Mouse (Mus musculus): ENCODE data around the gene Prss38.
"Not testable (repeated sequence)": the region's sequence is repeated elsewhere in the genome, so short reads cannot be mapped to it uniquely, and the experiment has no call there.

The Prss38 gene

GRCm38 (mm10) chr11:59369848-59370247 is 5.6 kb downstream of the Prss38 start:
- in situ Hi-C loops (cut with MboI, MseI), result no loop called here

GRCm38 (mm10) chr11:59367955-59368354 is 7.5 kb downstream of the Prss38 start:
- in situ Hi-C loops (cut with MboI, MseI), result not testable (repeated sequence)

GRCm38 (mm10) chr11:59366633-59367032 is 8.8 kb downstream of the Prss38 start:
- in situ Hi-C loops (cut with MboI, MseI), result no loop called here

GRCm38 (mm10) chr11:59366031-59366430 is 9.4 kb downstream of the Prss38 start:
- in situ Hi-C loops (cut with MboI, MseI), result no loop called here

GRCm38 (mm10) chr11:59364417-59364816 is 11.0 kb downstream of the Prss38 start:
- in situ Hi-C loops (cut with MboI, MseI), result no loop called here

GRCm38 (mm10) chr11:59364007-59364406 is 11.4 kb downstream of the Prss38 start:
- in situ Hi-C loops (cut with MboI, MseI), result no loop called here

DNA sequence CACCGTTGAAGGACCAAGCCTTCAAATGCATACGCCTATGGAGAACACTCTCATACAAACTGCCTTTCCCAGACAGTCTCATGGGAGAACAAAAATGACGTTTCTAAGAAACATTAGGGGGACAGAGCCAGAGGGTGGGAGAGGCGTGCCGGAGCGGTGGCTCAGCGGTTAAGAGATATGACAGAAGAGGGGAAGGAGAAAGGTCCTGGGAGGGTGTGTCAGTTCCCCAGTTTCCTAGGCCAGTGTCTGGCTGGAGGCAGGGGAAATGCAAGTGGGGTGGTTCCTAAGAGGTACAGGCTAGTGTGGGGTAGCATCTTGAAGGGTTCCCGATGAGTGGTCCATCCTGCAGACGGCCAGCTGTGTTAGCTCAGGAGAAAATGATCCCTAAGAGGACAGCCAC is 14.2 kb downstream of the Prss38 start:
- in situ Hi-C loops (cut with MboI, MseI), result no loop called here

GRCm38 (mm10) chr11:59356874-59357289 is 18.6 kb downstream of the Prss38 start:
- in situ Hi-C loops (cut with MboI, MseI), result no loop called here

DNA sequence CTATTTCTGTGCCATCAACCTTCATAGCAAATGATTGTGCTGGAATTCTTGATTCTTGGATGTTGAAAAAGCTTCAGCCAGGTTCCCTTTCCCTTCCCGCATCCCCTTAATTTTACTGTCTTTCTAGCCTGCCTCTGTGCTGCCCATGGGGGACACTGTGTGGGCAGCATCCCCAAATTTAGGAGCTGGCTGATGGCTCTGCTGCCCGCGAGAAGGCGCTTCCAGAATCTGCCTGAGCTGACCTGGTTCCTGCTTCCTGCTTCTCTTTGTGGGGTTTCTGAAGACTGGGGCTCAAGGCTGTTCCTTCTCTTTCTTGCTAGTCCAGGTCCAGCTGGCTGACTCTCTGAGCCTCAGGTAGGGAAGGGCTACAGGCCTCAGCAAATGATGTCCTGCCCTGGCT is 20.7 kb downstream of the Prss38 start:
- in situ Hi-C loops (cut with MboI, MseI), result no loop called here

DNA sequence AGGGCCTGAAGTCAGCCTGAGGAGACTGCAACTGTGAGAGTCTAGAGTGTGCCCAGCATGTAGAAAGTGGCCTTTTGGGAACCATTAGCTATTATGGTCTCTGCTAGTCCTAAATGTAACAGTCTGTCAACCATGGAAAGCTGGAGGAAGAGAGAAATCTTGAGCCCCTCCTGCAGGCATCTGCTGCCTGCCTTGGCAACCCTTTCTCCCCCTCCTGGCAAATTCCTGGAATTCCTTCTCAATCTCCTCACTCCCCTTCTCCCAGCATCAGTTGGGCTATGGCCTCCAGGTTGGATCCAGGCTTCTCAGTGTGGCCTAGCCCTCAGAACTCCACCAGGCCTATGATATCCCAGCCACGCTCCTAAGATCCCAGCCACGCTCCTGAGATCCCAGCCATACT is 25.1 kb downstream of the Prss38 start:
- in situ Hi-C loops (cut with MboI, MseI), result no loop called here

DNA sequence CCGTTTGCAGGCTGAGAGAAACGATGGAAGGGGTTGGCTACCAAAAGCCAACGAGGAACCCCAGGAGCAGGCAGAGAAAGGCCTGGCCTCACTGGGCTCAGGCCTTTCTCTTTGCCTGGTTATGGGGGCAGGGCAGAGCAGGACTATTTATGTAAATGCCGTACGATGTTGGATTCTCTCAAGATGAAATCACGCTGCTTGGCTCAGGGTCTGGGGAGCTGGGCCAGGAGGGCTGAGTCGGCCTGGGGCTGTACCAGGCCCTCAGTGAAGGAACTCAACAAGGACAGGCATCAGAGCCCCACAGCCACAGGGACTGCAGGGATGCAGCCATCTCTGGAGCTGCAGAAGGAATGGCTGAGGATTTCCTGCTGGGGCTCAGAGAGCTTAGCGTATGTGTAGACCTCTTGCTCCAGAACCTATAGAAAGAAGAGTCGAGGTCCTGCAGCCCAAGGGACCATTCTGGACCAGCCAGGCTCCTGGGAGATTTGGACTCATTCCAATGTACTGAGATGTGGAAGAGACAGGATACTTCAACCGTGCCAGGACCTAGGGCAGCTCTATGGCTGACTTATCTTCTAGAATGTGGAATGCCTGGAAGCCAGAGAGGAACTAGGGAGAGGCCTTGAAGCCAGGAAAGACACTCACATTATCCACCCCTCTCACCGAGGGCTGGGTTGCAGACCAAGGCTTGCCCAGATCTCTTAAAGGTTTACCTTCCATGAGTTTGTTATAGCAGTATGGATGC is 29.1 kb downstream of the Prss38 start:
- in situ Hi-C loops (cut with MboI, MseI), result no loop called here

DNA sequence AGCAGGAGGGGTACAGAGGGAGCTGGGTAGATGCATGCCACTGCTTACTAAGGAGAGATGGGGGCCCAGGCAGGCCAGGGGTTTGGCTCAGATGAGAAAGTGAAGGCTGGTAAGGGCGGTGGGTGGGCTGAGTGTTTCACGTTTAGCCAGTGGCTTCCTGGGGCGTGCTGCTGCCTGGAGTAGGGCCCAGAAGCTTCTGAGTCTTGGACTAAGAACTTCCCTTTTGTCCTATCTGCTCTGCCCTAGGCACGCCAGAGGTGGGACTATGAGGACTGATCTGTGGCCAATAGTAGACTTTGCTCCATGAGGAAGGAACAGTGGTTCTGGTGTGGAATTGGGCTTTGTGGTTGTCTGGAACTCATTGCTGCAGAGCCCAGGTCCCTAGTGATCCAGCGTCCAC is 32.5 kb downstream of the Prss38 start:
- in situ Hi-C loops (cut with MboI, MseI), result no loop called here

GRCm38 (mm10) chr11:59338736-59339120 is 36.7 kb downstream of the Prss38 start:
- in situ Hi-C loops (cut with MboI, MseI), result no loop called here

GRCm38 (mm10) chr11:59337955-59338735 is 37.3 kb downstream of the Prss38 start:
- in situ Hi-C loops (cut with MboI, MseI), result no loop called here

- in situ Hi-C loops (cut with MboI, MseI), result no loop called here
Measured at GRCm38 (mm10) chr11:59336381-59336780, 39.1 kb downstream of the Prss38 start.

DNA sequence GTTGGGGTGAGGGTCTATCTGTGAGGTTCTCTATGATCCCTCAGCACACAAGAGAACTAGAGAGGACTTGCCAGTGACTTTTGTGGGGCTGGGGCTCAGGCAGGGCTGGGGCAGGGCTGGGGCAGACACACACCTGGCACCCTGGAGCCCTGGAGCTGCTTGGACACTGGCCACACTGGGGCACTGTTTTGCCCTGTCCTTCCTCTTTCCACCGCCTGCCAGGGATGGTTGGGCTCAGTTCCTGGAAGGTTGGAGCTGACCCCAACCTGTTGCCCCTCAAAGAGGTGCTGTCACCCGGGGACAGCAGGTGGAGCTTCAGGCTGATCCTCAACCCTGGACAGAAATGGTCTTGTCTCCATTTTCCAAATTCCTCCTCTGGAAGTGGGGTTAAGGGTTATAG is 39.5 kb downstream of the Prss38 start:
- in situ Hi-C loops (cut with MboI, MseI), result no loop called here

GRCm38 (mm10) chr11:59335150-59335549 is 40.3 kb downstream of the Prss38 start:
- in situ Hi-C loops (cut with MboI, MseI), result no loop called here

- in situ Hi-C loops (cut with MboI, MseI), result no loop called here
Measured at GRCm38 (mm10) chr11:59332938-59333337, 42.5 kb downstream of the Prss38 start.

DNA sequence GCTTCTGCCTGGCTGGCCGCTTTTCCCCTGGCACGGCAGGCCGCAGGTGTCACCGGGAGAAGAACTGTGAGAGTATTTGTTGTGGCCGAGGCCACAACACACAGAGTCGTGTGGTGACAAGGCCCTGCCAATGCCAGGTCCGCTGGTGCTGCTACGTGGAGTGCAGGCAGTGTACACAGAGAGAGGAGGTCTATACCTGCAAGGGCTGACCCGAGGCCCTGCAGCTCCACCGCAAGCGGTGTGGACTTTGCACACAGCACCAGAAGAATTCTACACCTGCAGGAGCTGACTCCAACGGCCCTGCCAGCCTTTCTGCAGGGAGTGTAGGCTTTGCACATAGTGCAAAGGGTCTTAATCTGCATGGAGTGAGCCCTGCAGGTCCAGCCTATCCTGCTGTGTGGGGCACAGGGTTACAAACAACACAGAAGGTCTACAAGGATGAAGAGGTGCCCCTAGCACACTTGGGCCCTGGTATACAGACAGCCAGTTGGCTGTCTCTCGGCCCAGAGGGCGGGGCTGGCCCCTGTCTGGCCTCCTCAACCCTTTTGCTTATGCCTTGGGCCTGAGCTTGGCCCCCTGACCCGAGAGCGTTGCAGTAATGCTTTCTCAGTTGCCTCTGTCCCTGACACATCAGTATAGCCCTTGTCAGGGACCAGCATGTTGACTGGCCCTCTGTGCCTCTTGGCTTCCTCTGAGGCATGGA is 44.1 kb downstream of the Prss38 start:
- in situ Hi-C loops (cut with MboI, MseI), result no loop called here

- in situ Hi-C loops (cut with MboI, MseI), result no loop called here
Measured at GRCm38 (mm10) chr11:59330560-59330959, 44.9 kb downstream of the Prss38 start.

DNA sequence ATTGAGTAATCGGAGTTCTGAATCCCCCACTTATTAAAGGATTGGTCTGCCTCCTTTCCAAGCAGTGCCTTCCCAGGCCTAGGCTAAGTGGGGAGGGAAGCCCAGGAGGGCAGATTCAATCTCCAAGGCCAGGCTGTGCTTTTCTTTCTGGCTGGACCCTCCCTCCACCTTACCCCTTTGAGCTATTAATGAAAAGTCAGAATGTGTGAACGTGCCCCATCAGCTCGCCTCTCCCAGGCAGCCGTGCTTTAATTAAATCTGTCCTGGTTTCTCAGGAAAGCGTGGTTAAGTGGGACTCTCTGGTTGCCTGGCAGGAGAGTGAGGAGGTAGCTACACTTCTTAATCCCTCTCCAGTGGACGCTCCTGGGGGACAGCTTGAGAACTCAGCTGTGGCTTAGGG is 45.8 kb downstream of the Prss38 start:
- in situ Hi-C loops (cut with MboI, MseI), result no loop called here

DNA sequence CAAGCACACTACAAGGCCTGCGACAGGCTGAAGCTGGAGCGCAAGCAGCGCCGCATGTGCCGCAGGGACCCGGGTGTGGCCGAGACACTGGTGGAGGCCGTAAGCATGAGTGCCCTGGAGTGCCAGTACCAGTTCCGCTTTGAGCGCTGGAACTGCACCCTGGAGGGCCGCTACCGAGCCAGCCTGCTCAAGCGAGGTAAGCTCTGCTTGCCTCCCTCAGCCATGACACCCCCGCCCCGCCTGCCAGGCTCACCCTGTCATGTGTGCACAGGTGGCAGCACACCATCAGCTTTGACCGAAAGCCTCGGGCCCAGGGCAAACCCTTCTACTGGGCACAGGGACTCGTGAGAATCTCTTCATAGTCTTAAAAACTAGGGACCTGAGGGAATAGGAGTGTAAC is 47.8 kb downstream of the Prss38 start:
- in situ Hi-C loops (cut with MboI, MseI), result no loop called here

- in situ Hi-C loops (cut with MboI, MseI), result no loop called here
Measured at GRCm38 (mm10) chr11:59324777-59325176, 50.7 kb downstream of the Prss38 start.

All from regulatory T cell (primary cell).